Mouse (Mus musculus): Measurements from ENCODE around the gene 9430038I01Rik. TPM values are rescaled to one million over a fixed set of nuclear protein-coding genes. Genes with fewer than 3 reads are reported as not detected.

The 9430038I01Rik gene
- total and polyA plus RNA-seq, 3 experiments: 7.4 to 14.6 (median 11.6) TPM

GRCm38 (mm10) chr7:137407428-137408058 is 3.0 kb downstream of the 9430038I01Rik start (continued):
- TF ChIP-seq TBP (conservative IDR thresholded peaks at IDR 0.05; ENCODE audit: low read depth, low read length): no peak
- peak; percentile 38; the same call in 1 of the 2 replicates for TF ChIP-seq TCF12 (IDR thresholded peaks at IDR 0.05; ENCODE audit: low read depth, low read length)
- TF ChIP-seq MAX (IDR thresholded peaks at IDR 0.05; ENCODE audit: low read length): no peak
- TF ChIP-seq UBTF (IDR thresholded peaks at IDR 0.05; ENCODE audit: low read depth, low read length): no peak
- no peak for TF ChIP-seq RCOR1 (conservative IDR thresholded peaks at IDR 0.05; ENCODE audit: low read depth, low read length)
- TF ChIP-seq NRF1 (IDR thresholded peaks at IDR 0.05; ENCODE audit: low read depth, low read length): no peak
- no peak for TF ChIP-seq POLR2AphosphoS2 (IDR thresholded peaks at IDR 0.05; ENCODE audit: low read depth, low read length)
- no peak for TF ChIP-seq JUND (conservative IDR thresholded peaks at IDR 0.05; ENCODE audit: low read depth, low read length)
- no peak for TF ChIP-seq ZKSCAN1 (IDR thresholded peaks at IDR 0.05; ENCODE audit: borderline replicate concordance, low read depth, low read length)

DNA sequence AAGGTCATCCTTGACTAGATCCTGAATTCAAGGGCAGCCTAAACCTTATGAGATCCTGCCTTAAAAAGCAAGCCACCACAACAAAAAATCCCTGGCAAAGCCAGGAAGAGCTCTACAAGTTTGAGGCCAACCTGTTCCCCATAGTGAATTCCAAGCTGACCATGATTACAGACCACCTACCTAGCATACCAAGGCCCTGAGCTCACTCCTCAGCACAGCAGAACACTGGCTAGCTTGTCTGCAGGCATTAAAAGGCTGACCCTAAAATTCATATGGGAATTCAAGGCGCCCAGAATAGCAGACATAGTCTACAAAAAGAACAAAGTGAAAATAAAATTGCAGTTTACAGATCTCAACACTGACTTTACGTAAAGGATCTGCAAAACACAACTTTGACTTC is 6.4 kb downstream of the 9430038I01Rik start:
- dilution Hi-C loops (cut with MboI; ENCODE audit: extremely low pct_ligation_motif_present, extremely low pct_unique_long_range_greater_than_20kb, low sequenced_read_pairs) (no loop called here), in situ Hi-C loops (cut with MboI; ENCODE audit: low pct_ligation_motif_present, low pct_unique_long_range_greater_than_20kb, low sequenced_read_pairs) (no loop called here)
- peaks cover 34% of the 10 kb centered on the region for H3K27me3 ChIP-seq (replicated peaks)
- no peaks in the 10 kb centered on the region for H3K36me3 ChIP-seq (replicated peaks in 1 of 2; ENCODE audit: control insufficient read depth in 1 of 2, insufficient read depth in 1 of 2, low read length in 1 of 2)
- TF ChIP-seq NELFE (IDR thresholded peaks at IDR 0.05; ENCODE audit: low read depth, low read length) (no peak), EP300 (IDR thresholded peaks at IDR 0.05; ENCODE audit: low read length) (no peak), RCOR1 (conservative IDR thresholded peaks at IDR 0.05; ENCODE audit: low read depth, low read length) (no peak), CHD1 (IDR thresholded peaks at IDR 0.05; ENCODE audit: low read depth, low read length) (no peak), E2F4 (IDR thresholded peaks at IDR 0.05; ENCODE audit: insufficient replicate concordance, low read depth, low read length) (no peak), BHLHE40 (IDR thresholded peaks at IDR 0.05; ENCODE audit: low read depth, low read length) (no peak)
- no peak overlapping the region for H3K27ac ChIP-seq (ENCODE audit: insufficient read depth, low read depth)
- no peaks in the 10 kb centered on the region; the same call in 1 of the 2 replicates for H3K79me2 ChIP-seq (replicated peaks; ENCODE audit: control insufficient read depth, extremely low read depth, insufficient read depth, poor library complexity, severe bottlenecking)
- H3K4me2 ChIP-seq (ENCODE audit: insufficient read depth, low read depth, poor library complexity, severe bottlenecking): no peak overlapping the region
- DNase-seq (ENCODE audit: extremely low read depth): no peak
- peaks cover 13% of the 10 kb centered on the region for H3K9me3 ChIP-seq (replicated peaks; ENCODE audit: low read length)
- H3K9ac ChIP-seq (ENCODE audit: insufficient read depth, low read depth): no peak overlapping the region
- no peak overlapping the region for H3K4me3 ChIP-seq (replicated peaks in 1 of 3; ENCODE audit: low read depth in 2 of 3, low read length in 2 of 3, poor library complexity in 1 of 3)
- H3K4me1 ChIP-seq (ENCODE audit: control insufficient read depth in 1 of 2, insufficient read depth in 2 of 2): peaks cover 10 to 26% of the 10 kb centered on the region in 2 experiments

- Histone ChIP-seq H3K27me3 (replicated peaks) (peaks cover 9% of the 10 kb centered on the region), H3K9me3 (replicated peaks; ENCODE audit: low read length) (peaks cover 8% of the 10 kb centered on the region), H3K27ac (ENCODE audit: insufficient read depth, low read depth) (no peak overlapping the region), H3K4me2 (ENCODE audit: insufficient read depth, low read depth, poor library complexity, severe bottlenecking) (no peak overlapping the region), H3K4me3 (replicated peaks in 1 of 3; ENCODE audit: low read depth in 2 of 3, low read length in 2 of 3, poor library complexity in 1 of 3) (no peak overlapping the region), H3K9ac (ENCODE audit: insufficient read depth, low read depth) (no peak overlapping the region), H3K4me1 (ENCODE audit: control insufficient read depth in 1 of 2, insufficient read depth in 2 of 2) (peaks cover 2% of the 10 kb centered on the region in 2 experiments; a peak in 1 of 4 replicates), H3K79me2 (replicated peaks; ENCODE audit: control insufficient read depth, extremely low read depth, insufficient read depth, poor library complexity, severe bottlenecking) (no peaks in the 10 kb centered on the region), H3K36me3 (replicated peaks in 1 of 2; ENCODE audit: control insufficient read depth in 1 of 2, insufficient read depth in 1 of 2, low read length in 1 of 2) (no peaks in the 10 kb centered on the region)
- no peak for TF ChIP-seq MEF2A (IDR thresholded peaks at IDR 0.05; ENCODE audit: borderline replicate concordance, low read depth, low read length)
- no peak for TF ChIP-seq UBTF (IDR thresholded peaks at IDR 0.05; ENCODE audit: low read depth, low read length)
- TF ChIP-seq CTCF (conservative IDR thresholded peaks at IDR 0.05 in 1 of 2, IDR thresholded peaks at IDR 0.05 in 1 of 2; ENCODE audit: low read depth in 2 of 2, low read length in 2 of 2): no peak
- no peak for TF ChIP-seq TBP (conservative IDR thresholded peaks at IDR 0.05; ENCODE audit: low read depth, low read length)
- no peak for TF ChIP-seq TCF12 (IDR thresholded peaks at IDR 0.05; ENCODE audit: low read depth, low read length)
- no peak for TF ChIP-seq IRF4 (IDR thresholded peaks at IDR 0.05; ENCODE audit: low read depth, low read length)
- no peak for TF ChIP-seq GABPA (IDR thresholded peaks at IDR 0.05; ENCODE audit: insufficient replicate concordance, low read depth, low read length)
- TF ChIP-seq POLR2AphosphoS2 (IDR thresholded peaks at IDR 0.05; ENCODE audit: low read depth, low read length): no peak
- no peak for TF ChIP-seq ZNF384 (IDR thresholded peaks at IDR 0.05; ENCODE audit: low read depth, low read length)
- TF ChIP-seq ZC3H11A (IDR thresholded peaks at IDR 0.05; ENCODE audit: low read depth, low read length): no peak
- no peak for TF ChIP-seq RAD21 (IDR thresholded peaks at IDR 0.05; ENCODE audit: low read depth, low read length)
- TF ChIP-seq E2F4 (IDR thresholded peaks at IDR 0.05; ENCODE audit: insufficient replicate concordance, low read depth, low read length): no peak
- TF ChIP-seq PAX5 (IDR thresholded peaks at IDR 0.05; ENCODE audit: low read length): no peak
- no peak for TF ChIP-seq CHD1 (IDR thresholded peaks at IDR 0.05; ENCODE audit: low read depth, low read length)
- no peak for TF ChIP-seq ETS1 (conservative IDR thresholded peaks at IDR 0.05; ENCODE audit: low read depth, low read length)
- TF ChIP-seq EP300 (IDR thresholded peaks at IDR 0.05; ENCODE audit: low read length): no peak
- in situ Hi-C loops (cut with MboI; ENCODE audit: low pct_ligation_motif_present, low pct_unique_long_range_greater_than_20kb, low sequenced_read_pairs): no loop called here
- DNase-seq (ENCODE audit: extremely low read depth): no peak
- dilution Hi-C loops (cut with MboI; ENCODE audit: extremely low pct_ligation_motif_present, extremely low pct_unique_long_range_greater_than_20kb, low sequenced_read_pairs): no loop called here
Measured at GRCm38 (mm10) chr7:137398973-137399372, 11.6 kb downstream of the 9430038I01Rik start.

All from CH12.LX (cell line).